Mouse (Mus musculus): ENCODE results near the gene Astl.

Astl gene

DNA sequence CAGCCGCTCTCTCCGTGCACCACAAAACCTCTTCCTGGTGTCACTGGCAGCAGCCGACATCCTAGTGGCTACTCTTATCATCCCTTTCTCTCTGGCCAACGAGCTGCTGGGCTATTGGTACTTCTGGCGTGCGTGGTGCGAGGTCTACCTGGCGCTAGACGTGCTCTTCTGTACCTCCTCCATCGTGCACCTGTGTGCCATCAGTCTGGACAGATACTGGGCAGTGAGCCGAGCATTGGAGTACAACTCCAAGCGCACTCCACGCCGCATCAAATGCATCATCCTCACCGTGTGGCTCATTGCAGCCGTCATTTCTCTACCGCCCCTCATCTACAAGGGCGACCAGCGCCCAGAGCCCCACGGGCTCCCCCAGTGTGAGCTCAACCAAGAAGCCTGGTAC is 25.3 kb downstream of the Astl start:
- DNase-seq (ENCODE audit: inconsistent age in 2 of 2, low spot score in 1 of 2): peak in 1 of 2 experiments; percentile 37

DNA sequence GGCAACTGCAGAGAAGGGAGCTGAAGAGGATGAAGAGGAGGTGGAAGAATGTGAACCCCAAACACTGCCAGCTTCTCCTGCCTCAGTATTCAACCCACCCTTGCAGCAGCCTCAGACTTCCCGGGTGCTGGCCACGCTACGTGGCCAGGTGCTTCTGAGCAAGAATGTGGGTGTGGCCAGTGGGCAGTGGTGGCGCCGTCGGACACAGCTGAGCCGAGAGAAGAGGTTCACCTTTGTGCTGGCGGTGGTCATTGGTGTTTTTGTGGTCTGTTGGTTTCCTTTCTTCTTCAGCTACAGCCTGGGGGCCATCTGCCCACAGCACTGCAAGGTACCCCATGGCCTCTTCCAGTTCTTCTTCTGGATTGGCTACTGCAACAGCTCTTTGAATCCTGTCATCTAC is 26.0 kb downstream of the Astl start:
- DNase-seq (ENCODE audit: inconsistent age in 2 of 2, low spot score in 1 of 2): no peak

GRCm38 (mm10) chr2:127367126-127367820 is 28.8 kb downstream of the Astl start:
- DNase-seq (ENCODE audit: inconsistent age in 2 of 2, low spot score in 1 of 2): no peak

GRCm38 (mm10) chr2:127369703-127370376 is 31.4 kb downstream of the Astl start:
- DNase-seq (ENCODE audit: inconsistent age in 2 of 2, low spot score in 1 of 2): no peak

- DNase-seq (ENCODE audit: inconsistent age in 2 of 2, low spot score in 1 of 2): no peak
These were observed 32.4 kb downstream of the Astl start for GRCm38 (mm10) chr2:127370561-127371483.

DNA sequence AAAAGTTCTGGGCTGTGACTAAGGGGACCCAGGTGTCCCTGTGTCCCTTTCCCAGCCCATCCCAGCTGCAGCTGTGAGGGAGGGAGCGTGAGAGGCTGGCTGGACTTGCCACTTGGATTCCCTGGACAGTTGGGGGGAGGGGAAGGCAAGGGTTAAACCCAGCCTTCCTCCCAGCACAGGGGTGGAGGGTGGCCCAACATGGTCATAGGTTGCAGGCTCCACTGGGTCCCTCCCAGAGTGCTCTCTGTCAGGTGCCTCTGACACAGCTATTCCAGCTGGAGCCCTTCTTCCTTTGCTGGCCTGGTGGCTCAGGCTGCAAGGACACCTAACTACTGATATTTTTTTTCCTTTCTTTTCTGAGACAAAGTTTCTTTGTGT is 33.0 kb downstream of the Astl start:
- DNase-seq (ENCODE audit: inconsistent age in 2 of 2, low spot score in 1 of 2): no peak

- DNase-seq (ENCODE audit: inconsistent age in 2 of 2, low spot score in 1 of 2): no peak
These were observed 33.6 kb downstream of the Astl start for GRCm38 (mm10) chr2:127372082-127372481.

- no peak for DNase-seq (ENCODE audit: inconsistent age in 2 of 2, low spot score in 1 of 2)
These were observed 35.7 kb downstream of the Astl start for GRCm38 (mm10) chr2:127374131-127374530.

GRCm38 (mm10) chr2:127375087-127375486 is 36.6 kb downstream of the Astl start:
- no peak for DNase-seq (ENCODE audit: inconsistent age in 2 of 2, low spot score in 1 of 2)

GRCm38 (mm10) chr2:127375759-127376341 is 37.4 kb downstream of the Astl start:
- DNase-seq (ENCODE audit: inconsistent age in 2 of 2, low spot score in 1 of 2): no peak

DNA sequence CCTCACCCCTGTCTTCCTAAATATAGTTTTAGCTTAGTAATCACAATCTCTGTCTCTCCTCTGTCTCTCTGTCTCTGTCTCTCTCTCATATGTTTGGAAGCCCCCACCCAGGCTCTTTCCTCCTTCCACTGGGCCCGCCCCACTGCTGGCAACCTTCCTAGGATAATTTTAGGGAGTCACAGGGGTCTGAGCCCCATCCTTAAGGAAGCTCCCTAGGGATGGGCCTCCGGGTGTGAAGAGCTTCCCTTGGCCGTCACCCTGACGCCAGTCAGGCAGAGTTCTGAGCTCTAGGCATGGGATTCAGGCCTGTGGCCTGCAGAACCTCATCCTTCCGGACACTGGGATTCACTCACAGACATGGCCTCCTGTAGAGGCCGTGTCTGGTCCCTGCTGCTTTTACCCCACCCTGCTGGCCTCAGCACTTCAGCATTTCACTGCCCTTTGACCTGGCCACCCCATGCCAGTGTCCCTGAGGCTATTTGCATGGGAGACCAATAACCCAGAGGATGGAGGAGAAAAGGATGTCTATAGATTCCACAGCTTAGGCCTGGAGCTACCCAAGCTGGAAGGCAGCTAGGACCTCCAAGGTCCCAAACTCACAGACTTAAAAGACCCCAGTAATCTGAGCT is 38.1 kb downstream of the Astl start:
- DNase-seq (ENCODE audit: inconsistent age in 2 of 2, low spot score in 1 of 2): no peak

DNA sequence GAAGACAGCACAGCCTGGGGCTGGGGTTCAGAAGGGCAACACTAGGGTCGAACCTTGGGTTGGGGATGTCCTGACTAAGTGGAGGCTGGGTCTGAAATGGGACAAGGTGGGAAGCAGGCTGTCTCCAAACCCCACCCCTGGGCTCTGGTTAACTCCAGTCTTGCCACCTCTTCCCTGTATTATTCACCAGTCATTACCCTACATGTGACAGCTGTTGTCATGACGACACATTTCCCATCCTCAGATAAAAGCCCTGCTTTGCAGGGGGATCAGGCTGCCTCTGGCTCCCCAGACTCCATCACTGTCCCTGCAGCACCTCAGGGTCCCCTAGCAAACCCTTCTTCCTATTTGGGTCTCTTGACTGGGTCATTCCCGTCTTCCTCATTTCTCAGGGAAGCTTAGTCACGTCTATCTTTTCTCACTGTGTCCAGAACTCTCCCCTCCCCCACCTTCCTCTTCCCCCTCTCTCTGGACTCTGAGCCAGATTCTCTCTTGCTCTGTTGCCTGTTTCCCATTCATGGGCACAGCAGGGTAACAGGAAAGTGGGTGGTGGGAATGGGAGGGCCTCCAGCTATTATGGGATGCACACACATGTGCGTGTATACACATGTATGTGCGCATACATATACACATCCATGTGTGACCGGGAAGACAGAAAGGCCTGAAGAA is 39.6 kb downstream of the Astl start:
- no peak for DNase-seq (ENCODE audit: inconsistent age in 2 of 2, low spot score in 1 of 2)

DNA sequence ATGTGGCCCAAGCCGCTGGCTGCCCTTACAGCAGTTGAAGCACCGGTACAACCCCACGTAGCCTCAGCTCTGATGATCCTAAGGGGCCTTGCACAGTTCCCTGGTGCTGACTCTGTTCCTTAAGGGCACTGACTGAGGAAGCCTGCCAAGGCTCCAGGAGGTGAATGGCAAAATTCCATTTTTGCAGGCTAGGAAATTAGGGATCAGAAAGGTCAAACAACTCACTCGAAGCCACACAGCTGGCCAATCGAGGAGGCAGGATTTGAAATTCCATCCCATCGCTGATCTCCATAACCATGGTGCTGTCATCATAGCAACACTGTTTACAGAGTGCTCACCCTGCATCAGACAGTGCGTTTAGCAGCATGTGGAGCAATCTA is 40.2 kb downstream of the Astl start:
- DNase-seq (ENCODE audit: inconsistent age in 2 of 2, low spot score in 1 of 2): no peak

DNA sequence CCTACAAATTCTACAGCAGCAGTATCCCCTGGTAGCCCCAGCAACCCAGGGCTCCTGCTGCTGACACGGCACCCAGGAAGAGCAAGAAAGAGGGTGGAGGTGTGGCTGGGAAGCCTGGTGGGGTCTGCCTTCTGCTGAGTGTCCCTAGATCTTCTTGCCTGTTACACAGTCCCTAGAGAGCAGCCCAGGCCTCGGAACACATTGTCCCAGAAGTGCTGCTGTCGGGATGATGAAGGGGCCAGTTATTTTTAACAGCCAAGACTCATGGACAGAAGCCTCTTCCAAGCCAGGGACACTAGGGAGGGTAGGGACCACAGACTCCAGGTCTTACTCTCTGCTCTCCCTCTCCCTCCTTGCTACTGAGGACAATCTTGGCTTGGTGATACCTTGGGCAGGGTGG is 40.8 kb downstream of the Astl start:
- DNase-seq (ENCODE audit: inconsistent age in 2 of 2, low spot score in 1 of 2): no peak

DNA sequence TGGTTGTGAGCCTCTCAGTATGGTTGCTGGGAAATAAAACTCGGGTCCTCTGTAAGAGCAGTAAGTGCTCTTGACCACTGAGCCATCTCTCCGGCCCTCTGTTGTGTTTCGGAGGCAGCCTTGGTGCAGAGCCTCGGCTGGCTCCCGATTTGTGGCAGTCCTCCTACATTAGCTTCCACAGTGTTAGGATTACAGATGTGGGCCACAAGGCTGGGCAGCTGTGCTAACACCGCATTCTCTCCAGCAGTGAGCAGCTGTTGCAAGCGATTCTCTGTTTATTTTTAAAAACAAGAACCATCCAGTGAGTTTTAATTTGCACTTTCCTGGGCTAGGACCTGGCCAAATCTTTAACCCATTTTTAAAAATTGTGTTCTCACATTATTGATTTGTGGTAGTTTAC is 45.4 kb downstream of the Astl start:
- no peak for DNase-seq (ENCODE audit: inconsistent age in 2 of 2, low spot score in 1 of 2)

DNA sequence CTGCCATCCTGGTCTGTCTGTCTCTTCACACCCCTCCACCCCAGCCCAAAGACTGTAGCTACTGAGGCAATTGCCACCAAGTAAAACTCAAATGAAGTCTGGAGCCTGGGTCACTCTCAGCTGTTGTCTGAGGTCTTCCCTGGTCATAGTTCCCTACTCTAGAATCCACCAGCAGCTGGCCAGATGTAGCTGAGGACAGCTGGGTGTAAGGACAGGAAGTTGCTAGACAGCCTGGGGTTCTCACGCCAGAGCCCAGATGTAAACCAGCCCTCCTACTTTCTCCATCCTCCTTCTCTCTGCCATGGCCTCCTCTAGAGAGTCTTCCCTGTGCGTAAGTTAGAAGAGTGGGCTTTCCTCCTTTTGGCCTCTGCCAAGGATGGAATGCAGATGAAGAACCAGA is 49.1 kb downstream of the Astl start:
- no peak for DNase-seq (ENCODE audit: inconsistent age in 2 of 2, low spot score in 1 of 2)

- DNase-seq (ENCODE audit: inconsistent age in 2 of 2, low spot score in 1 of 2): no peak
These were observed 51.9 kb downstream of the Astl start for GRCm38 (mm10) chr2:127390352-127390751.

GRCm38 (mm10) chr2:127390846-127391245 is 52.4 kb downstream of the Astl start:
- DNase-seq (ENCODE audit: inconsistent age in 2 of 2, low spot score in 1 of 2): no peak

DNA sequence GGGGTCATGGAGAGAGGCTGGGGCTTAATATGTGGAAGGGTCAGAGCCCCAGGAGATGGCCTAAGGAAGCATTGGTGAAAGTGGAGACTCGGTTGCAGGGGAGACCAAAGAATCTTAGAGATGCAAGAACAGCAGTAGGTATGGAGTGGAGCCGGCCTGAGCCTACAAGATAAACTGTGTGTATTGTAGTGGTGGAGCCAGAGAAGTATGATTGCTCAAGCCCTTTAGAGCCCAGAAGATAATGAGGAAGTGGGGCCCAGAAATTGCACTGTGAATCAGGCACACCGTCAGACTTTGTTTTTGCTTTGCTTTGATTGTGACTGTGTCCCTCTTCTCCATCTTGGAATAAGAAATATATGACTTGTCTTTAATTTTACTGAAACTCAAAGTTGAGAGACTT is 52.9 kb downstream of the Astl start:
- no peak for DNase-seq (ENCODE audit: inconsistent age in 2 of 2, low spot score in 1 of 2)

DNA sequence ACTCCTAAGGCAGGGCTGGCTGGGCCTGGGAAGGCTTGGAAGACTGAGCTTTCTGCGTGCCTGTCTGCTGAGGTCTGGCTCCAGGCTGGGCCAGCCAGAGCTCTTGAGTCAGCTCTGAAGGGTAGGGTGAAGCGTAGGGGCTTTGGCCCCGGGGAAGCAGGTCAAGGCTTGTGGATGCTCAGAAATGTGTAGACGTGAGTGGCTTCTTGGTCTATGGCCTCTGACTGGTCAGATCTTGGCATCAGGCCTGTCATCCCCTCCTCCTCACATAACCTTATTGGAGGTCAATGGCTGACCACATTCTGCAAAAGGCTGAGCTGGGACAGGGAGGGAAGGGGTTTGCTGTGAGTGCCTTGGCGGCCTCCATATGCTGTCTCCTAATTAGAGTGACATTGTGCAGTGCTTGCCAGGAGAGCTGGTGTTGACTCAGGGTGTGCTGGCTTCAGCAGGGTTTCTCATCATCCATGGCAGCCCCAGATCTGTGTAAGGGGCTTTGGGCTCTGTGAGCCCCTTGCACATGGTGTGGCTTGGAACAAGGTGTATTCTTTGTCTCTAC is 56.2 kb downstream of the Astl start:
- DNase-seq (ENCODE audit: inconsistent age in 2 of 2, low spot score in 1 of 2): peak; percentile 41 to 86
